Mouse (Mus musculus) gastrocnemius, postnatal 36 days (tissue): ENCODE results near the gene Rftn1. TPM values are rescaled to one million over a fixed set of nuclear protein-coding genes. Genes with fewer than 3 reads are reported as not detected.
A peak's percentile ranks its signal among the peaks of the same experiment; 100 is the strongest.

Experiments used
- DNase-seq, 2 experiments: peaks; one replicate each; pipeline ENCODE4 v3.0.0; 2022
- intact Hi-C: fragments of 180-260 bp; cut with DNase I; formaldehyde crosslinking; loops from one replicate; pipeline ENCODE4 v1.15.1; 2025
- total RNA-seq, 2 experiments: library from RNA; stranded (reverse); gene quantifications; 2 replicates each; pipeline ENCODE4 v1.2.3; 2021

Rftn1 gene
- total RNA-seq, 2 experiments from 2014 or later = 22.0 to 22.8 TPM

DNA sequence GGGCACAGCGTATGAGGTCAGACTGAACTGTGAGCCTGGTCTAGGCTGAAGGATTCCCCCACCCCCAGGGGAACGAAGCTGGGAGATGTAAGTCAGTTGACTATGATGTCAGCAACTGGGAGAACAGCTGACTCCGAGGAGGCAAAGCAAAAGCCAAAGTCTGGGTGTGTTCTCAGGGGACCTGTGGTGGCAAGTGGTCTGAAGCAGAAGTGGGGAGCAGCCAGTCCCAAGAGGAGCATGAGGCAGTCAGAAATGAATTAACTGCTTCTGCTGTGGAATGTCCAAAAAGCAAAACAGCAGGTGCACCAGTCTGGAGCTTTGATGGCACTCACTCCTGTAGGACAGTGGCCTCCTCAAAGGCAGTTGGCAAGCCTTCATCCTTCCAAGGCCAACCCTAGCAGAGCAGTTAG, 7.9 kb downstream of the Rftn1 start:
- DNase-seq = no peak
- intact Hi-C loops = no loop called here

DNA sequence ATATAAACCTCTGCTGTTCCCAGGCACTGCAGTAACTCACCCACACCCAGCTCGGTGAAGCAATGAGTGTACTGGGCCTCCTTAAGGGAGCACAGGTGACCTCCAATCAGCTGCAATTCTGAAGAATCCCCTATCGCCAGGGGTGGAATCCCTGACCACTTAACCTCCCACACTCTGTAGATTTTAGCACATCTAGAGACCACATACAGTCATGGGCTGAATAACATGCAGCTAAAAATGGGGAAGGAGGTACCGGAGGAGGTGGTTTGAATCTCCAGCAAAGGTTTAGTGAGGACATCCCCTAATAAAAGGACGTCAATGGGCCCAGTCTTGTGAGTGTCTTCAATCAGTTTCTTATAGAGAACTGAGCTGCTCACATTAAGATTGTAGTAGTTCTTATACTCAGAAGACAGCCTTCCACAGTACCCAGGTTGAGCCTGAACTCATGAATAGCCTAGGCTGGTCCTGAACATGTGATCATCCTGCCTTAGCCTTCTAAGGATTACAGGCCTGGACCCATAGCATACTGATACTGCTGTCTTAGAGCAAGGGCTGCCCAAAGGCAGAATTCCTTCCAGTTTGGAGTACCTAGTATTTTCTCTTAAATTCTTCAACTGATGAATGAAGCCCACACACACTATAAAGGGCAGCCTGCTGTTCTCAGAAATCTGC, 9.4 kb downstream of the Rftn1 start:
- DNase-seq = no peak
- intact Hi-C loops = no loop called here

DNA sequence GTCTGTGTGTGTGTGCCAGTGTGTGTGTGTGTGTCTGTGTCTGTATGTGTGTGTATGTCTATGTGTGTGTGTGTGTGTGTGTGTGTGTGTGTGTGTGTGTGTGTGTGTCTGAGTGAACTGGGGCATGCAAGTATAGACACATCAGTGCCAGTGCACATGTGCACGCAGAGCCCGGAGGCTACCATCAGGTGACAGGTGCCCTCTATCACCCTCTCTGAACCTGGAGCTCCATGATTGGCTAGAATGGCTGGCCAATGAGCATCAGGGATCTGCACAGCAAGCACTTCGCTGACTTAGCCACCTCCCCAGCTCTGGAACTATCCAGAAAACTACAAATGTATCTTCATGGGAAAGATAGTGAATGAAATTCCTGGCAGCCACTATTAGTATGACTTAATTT, 16.7 kb downstream of the Rftn1 start:
- intact Hi-C loops = no loop called here
- no peak for DNase-seq

DNA sequence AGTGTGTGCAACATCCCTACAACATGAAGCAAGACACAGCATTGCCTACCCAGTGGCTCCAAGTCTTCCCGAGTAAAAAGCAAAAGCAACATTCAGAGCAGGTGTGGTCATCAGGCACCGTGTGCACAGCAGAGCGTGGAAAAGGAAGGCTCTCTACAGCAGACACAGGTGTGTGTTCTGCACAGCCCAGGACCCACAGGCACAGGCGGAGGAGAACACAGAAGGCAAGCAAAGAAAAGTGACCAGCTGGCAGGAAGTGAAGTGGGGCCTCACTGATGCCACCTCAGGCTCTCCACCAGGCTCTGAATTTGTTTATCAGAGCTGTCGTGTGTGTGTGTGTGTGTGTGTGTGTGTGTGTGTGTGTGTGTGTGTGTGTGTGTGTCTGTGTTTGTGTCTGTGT, 17.1 kb downstream of the Rftn1 start:
- intact Hi-C loops = no loop called here
- DNase-seq = no peak

DNA sequence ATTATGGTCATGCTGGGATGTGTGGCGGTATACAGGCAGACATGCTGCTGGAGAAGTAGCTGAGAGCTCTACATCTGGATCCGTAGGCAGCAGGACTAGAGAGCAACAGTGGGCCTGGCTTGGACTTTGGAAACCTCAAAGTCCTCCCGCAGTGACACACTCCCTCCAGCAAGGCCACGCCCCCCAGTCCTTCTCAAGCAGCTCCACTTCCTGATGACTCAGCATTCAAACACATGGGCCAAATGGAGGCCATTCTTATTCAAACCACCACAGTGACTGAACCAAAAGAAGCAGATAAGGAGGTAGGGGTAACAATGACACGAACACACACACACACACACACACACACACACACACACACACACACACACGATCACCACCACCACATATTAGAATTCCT, 17.7 kb downstream of the Rftn1 start:
- no peak for DNase-seq
- intact Hi-C loops = no loop called here

DNA sequence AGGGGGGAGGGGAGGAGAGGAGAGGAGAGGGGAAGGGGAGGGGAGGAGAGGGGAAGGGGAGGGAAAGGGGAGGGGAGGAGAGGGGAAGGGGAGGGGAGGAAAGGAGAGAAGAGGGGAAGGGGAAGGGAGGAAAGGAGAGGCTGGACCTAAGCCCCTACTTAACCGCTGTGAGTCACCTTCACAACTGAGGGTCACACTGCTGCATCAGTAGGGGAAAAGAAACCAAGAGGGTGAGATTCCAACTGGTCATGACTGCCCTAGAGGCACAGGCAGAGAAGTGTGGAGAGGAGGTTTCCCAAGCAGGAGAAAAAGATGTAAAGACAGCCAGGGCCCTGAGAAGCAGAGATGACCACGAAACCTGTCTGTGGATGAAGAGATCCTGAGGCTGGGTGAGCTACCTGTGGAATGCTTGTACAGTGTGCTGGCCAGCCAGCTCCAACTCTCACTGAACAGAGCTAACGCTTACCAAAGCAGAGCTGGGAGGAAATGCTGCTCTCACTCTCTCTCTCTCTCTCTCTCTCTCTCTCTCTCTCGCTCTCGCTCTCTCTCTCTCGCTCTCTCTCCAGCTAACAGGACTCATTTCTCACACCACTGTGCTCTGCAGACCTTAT, 19.4 kb downstream of the Rftn1 start:
- intact Hi-C loops = no loop called here
- DNase-seq = no peak

DNA sequence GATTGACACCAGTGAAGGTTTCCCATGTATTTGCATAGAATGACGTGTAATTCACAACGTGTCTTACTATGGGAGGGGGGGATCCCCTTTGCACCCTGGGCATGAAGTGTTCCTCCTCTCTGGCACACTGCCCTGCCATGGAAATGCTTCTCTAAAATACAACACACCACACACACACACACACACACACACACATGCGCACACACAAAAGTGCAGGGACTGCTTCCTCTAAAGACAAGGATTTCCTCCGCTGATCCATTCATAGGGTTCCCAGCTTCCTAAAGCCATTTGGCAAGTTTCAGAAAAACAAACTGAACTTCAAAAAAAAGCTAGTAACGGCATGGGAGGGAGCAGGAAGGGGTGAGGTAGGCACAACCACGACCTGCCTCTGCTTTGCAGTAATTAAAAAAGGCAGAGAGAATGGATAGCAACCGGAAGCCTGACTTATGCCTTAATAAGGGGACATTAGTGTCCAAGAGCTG, 20.5 kb downstream of the Rftn1 start:
- intact Hi-C loops = no loop called here
- DNase-seq = peak; percentile 31 to 33

DNA sequence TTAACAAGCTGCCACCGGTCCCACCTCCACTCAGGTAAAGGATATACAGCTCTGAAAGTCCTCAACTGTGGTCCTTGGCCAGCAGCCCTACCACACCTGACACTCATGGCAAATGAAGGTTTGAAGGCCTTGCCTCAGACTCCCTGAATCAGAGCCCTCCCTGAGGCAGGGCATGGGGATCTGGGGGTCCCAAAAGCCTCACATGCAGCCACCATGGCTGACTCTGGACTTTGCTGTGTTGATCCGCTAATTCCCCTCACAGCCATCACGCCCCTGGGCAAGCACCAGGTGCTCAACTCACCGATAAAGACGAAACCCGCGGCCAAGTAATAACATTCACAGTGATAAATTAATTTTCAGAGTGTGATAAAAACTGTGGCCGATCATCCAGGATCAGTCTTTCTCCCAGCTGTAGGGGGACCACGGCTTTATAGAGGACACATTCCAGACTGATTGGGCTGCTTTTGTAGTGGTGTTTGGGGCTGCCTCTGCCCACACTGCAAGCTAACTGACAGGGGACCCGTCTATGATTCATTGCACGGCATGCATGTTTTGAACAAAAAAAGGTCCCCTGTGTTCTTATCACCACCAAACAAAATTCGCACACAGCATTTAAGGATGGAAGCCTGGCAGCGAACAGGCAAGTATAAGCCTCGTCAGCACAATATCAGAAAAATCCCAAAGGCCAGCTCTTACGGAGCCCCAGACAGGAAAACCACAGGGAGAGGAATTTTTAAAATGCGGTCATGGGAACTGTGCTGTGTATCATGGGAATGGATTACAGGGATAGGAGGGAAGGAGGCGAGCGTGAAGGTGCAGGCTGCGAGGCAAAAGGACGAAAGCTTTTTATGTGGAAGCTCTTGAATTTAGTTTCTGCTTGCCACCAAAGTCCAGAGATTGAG, 29.3 kb downstream of the Rftn1 start:
- intact Hi-C loops = no loop called here
- no peak for DNase-seq

DNA sequence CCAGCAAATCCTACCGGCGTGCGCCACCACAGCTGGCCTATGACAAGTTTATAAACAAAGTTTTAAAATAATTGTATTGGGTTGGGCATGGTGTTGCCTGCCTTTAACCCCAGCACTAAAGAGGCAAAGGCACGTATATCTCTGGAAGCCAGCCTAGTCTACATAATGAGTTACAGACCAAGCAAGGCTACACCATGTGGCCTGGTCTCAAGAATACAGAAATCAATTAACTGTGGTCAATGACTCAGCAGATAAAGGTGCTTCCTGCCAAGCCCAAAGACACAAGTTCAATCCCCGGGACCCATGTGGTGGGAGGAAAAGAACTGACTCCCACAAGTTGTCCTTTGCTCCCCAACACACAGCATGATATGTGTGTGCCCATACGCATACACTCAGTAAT, 30.1 kb downstream of the Rftn1 start:
- intact Hi-C loops = no loop called here
- no peak for DNase-seq

DNA sequence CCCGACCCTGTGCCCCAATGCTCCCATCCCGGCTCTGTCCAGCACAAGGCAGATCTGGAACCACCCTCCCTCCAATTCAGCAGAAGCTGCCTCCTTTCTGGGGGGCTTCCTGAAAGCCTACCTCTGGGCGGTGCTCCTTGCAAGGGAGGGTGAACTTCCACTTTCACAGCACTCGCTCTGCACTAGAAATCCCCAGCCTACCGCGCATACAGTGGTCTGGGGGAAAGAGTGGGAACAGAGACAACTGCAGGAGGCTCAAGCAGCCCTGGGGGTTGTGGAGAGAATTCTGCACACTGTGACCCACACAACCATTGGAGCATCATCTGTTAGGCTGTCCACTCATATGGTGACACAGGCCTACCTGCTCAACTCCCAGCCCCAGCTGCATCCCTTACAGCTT, 30.7 kb downstream of the Rftn1 start:
- intact Hi-C loops = no loop called here

DNA sequence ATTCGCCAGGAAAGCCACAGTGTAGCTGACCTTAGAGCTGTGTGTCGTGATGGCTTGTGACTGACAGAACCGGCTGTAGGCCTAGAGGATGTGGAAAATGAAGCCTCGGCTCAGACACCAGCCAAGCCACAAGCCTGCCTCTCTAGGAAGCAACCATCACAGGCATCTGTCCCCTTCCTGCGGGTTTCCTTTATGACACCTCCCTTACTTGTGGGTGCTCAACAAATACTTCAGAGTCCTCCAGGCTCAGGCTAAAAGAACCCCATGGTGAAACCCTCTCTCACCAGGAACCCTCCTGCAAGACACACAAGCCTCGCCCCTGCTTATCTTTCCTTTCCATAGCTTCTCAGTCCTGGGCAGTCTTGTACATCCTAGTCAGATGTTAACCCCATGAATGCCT, 31.9 kb downstream of the Rftn1 start:
- no peak for DNase-seq
- intact Hi-C loops = no loop called here

More for the DNA sequence above, 30.7 kb downstream of the Rftn1 start:
- DNase-seq = no peak

DNA sequence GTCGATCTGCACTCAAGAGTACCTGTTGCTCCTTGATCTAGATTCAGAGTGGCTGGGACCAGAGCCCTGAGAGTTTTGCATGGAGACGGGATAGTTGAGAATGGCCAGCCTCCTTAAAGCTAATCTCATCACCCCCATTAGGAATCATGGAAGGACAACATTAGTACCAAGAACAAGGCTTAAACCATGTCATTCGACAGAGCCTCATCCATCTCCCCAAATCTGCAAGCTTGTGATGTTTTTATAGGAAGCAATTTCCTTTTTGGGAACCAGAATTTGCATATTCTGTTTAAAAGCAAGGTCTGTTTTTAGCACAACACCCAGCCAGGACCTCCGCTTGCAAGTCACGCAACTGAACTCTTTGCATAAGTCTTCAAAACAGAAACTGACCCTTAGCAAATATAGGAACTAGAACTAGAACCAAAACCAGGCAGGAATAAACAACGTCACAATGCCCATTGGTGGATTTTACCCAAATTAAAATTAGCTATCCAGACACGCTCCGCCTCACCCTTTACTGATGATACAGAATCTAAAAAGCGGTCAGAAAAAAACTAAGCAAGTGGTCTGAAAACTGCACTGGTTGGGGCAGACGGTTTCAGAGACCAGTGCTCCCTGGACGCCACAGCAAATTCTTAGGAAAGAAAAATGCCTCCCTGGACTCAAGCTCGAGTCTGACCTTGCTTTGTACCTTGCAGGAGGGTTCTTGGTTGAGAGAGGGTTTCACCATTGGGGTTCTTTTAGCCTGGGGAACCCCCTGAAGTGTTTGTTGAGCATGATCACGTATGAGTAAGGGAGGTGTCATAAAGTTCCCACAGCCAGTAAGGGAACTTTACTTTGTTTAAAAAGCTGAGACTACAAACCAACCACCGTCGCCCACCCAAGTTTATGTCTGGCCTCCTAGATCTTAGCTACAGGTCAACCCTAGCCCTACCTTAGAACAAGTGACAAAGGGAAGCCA, 33.0 kb downstream of the Rftn1 start:
- intact Hi-C loops = no loop called here
- no peak for DNase-seq

DNA sequence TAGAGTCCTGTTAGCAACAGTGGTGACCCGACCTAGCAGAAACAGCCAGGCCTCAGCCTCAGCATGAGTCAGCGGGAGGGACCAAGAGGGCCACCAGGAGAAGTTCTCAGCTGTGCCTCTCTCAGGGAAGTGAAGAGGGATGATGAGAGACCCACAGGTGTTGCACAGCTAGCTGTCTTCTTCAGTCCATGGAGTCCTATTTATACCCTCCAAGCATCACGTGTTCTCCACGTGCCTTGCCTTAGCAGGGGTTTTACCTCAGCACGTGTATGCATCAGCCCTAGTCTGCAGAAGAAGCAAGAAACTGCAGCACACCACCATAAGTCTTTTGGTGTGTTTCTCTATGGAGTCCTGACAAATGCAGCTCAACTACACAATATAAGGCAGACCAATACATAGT, 38.4 kb downstream of the Rftn1 start:
- intact Hi-C loops = no loop called here
- DNase-seq = peak in 1 of 2 experiments; percentile 2

DNA sequence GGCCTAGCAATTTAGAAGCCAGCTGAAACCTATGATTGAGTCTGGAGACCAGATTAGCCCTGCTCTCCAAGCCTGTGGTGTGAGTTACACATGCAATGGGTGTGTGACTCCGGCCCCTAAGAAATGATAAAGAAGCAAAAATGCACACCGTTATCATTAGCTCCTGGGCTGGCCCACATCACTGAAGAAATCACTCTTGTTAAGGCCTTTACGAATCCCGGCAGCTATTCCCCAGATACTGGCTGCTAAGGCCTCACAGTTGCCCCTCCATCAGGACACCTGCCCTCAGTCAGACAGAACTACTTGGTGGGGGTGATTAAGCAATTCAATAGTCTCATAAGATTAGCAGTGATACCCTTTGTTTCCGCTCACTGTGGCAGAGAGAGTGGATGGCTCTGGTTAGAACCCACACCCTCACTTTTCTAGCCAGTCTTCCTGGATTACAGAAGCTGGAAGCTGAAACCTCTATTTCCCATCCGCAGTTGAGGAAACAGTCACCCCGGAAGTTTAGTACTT, 39.2 kb downstream of the Rftn1 start:
- intact Hi-C loops = no loop called here
- no peak for DNase-seq

DNA sequence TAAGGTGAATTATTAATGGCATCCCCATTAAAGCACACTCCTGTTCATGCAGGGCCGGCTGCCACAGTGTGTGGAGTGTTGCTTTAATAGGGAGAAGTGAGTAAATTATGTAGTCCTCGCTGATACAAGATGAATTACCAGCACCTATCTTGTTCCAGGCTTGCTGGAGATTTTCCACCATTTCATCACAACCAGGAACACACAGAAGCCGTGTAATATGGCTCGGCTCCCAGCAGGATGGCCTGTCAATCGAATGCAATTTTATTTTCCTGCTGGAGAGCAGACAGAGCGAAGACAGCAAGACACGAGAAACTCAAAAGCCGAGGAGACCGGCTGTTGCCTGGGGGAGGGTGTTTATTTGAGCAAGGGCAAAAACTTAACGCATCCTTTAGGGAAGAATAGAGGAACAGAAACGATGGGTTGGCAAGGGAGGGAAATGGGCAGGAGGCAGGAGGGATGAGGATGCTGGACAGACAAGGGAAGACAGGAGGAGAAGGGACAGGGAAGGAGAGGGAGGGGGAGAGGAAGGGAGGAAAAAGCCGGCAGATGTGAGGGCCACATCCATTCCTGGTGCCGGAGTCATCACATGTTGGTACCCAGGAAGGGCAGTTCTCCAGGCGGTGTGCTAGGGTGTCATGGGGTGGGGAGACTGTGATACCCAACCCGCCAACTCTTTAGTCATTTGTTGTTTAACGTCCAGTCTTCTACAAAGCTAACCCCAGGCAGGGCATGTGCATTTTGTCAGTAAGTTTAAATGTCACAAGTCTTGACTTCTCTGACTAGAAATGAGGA, 39.9 kb downstream of the Rftn1 start:
- intact Hi-C loops = no loop called here
- DNase-seq = peak; percentile 24 to 27

DNA sequence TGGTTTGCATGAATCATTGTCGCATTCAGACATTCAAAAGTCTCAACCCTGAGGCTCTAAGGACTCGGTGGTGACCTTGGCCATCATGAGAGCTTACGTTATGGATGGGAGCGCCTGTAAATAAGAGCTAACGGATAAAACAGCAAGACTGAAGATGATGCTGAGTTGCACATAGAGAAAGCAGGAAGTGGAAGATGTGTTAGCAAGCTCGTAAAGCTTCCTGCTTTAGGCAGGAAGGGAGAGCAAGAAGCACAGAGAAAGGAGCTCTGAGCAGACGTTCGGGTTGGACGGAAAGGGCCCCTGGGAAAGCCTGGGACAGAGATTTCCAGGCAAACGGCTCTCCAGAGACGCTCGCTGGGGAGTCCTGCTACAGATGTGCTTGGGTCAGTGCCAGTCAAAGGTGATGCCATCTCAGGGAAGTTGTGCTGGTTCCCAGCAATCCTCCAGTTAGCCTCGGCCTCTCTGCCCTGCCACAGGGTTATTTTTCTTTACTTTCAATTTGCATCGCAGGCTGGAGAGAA, 40.7 kb downstream of the Rftn1 start:
- intact Hi-C loops = no loop called here
- peak in 1 of 2 experiments; percentile 10 for DNase-seq

DNA sequence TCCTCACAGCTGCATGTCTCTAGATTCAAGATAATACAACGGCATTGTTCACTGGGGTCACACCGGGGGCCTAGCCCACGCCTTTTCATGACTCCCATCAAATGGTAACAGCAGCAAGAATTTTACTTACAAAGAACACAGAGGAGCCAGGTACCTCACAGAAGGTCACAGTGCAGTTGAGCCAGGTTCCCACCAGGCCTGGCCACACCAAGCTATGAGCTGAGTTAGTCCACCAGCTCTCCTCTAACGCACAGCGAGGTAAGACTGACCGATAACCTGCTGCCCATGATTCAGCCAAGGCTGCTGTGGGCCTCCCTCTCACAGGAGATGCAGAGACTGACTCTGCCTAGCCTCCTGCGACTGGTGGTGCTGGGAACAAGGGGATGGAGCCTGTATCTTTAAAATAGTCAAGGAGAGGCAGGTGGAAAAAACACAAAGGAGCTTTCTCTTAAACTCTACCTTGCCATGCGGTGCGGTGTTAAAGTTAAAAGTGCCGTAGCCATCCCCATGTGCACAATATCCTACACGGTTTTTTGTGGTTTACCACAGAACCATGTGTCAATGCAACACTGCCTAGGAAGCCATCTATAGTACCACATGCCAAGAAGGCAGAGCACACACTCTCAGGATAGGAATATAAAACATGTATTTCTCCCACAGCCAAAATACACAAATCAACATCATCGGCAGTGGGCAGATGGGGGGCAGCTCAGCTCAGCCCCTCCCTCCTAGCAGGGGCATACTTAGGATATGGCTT, 42.5 kb downstream of the Rftn1 start:
- no peak for DNase-seq
- intact Hi-C loops = no loop called here

DNA sequence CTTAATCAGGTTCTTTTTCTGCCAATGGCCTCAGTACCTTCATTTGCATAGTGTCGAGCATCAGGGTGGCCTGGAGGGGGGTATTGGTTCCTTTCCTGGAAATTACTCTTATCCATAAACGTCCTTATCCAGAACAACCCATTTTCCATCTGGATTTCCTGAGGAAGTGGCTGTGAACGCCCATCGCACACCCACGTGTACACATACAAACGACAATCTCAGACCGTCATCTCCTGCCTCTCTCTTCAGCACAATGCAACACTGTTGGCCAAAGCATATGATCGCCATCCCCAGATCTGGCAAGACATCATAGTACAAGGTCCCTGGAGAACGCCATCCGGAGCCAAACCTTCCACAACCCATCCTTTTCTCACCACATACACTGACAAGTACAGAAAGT, 47.1 kb downstream of the Rftn1 start:
- no peak for DNase-seq
- intact Hi-C loops = no loop called here
